In the genomic region with DNA sequence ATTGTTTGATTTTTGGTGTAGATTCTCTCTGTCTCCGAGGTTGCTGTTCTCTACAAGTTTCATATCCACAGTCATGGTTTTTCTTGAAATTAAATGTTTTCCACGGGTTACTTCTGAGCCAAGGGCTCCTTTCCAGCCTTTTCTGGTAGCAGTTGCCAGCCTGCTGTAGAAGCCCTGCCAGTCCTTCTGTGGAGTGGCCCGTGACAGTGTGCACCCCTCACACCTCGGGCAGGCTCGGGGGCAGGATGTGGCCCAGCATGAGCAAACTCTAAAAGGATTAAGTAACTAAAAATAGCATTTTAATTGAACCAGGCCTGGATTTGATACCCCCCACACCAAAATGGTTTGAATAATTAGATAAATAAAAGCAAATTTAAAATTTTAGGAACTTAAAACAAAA, we compare ENCODE assay signal across 14 mouse cellular contexts.
"Had no signal": no experiment of that assay in that cellular context is flagged by ENCODE, and none has a peak within 500 bp of the region (broad histone marks: within the 10 kb centered on the region; RNA-seq: fewer than 3 reads in every experiment).

No protein-coding gene starts in this region.

- H3K4me2 ChIP-seq: liver, embryonic 13.5 days; lung, embryonic 15.5 days; midbrain, embryonic 11.5 days; midbrain, embryonic 15.5 days had no signal

- H3K27ac ChIP-seq: kidney, postnatal 0 days; left cerebral cortex, adult 2 months; lung, embryonic 15.5 days; macrophage; midbrain, embryonic 15.5 days had no signal

- ATAC-seq: liver, postnatal 0 days; midbrain, embryonic 15.5 days had no signal

- H3K27me3 ChIP-seq: liver, embryonic 13.5 days; lung, embryonic 15.5 days; megakaryocyte, embryonic 14.5 days; midbrain, embryonic 15.5 days had no signal

- H3K4me3 ChIP-seq: left cerebral cortex, adult 2 months; liver, embryonic 13.5 days; lung, embryonic 15.5 days; midbrain, embryonic 15.5 days had no signal

- H3K9ac ChIP-seq: liver, embryonic 13.5 days; liver, postnatal 0 days; lung, embryonic 15.5 days; midbrain, embryonic 15.5 days had no signal

- H3K9me3 ChIP-seq: liver, embryonic 13.5 days; lung, embryonic 15.5 days; megakaryocyte, embryonic 14.5 days; midbrain, embryonic 15.5 days had no signal

- DNase-seq: kidney, adult 9 months; kidney, postnatal 36 days; liver; liver, embryonic 13.5 days; liver, postnatal 0 days; lung, postnatal 14 days; right cerebral cortex, postnatal 14 days had no signal
